Mouse (Mus musculus): ENCODE data around the gene Sccpdh. TPM values are rescaled to one million over a fixed set of nuclear protein-coding genes. Genes with fewer than 3 reads are reported as not detected.
A peak's percentile ranks its signal among the peaks of the same experiment; 100 is the strongest.

Gene Sccpdh
- polyA plus RNA-seq, 1 experiment from 2014 or later, result 113 TPM

- no peak for TF ChIP-seq CTCF (IDR thresholded peaks at IDR 0.05; ENCODE audit: low read depth)
- WGBS, result 68% methylated on average over 5 of the region's 5 CpGs
- ATAC-seq, result 0 out of 2 replicates have a peak, but pooled peaks have one; percentile 11
These were observed 4.9 kb upstream of the Sccpdh start for GRCm38 (mm10) chr1:179663065-179663464.

GRCm38 (mm10) chr1:179664309-179664930 is 3.6 kb upstream of the Sccpdh start:
- no peaks in the 10 kb centered on the region for H3K4me1 ChIP-seq (replicated peaks; ENCODE audit: control insufficient read depth, insufficient read depth, low read length)
- 47% methylated on average over 4 of the region's 4 CpGs for WGBS
- no peak for TF ChIP-seq CTCF (IDR thresholded peaks at IDR 0.05; ENCODE audit: low read depth)
- H3K27me3 ChIP-seq (replicated peaks; ENCODE audit: control insufficient read depth, insufficient read depth, low read length), result no peaks in the 10 kb centered on the region
- peak; percentile 71 for ATAC-seq
- no peaks in the 10 kb centered on the region for H3K36me3 ChIP-seq (ENCODE audit: control insufficient read depth, insufficient read depth)
- H3K4me2 ChIP-seq (replicated peaks; ENCODE audit: low read depth), result no peak overlapping the region
- no peaks in the 10 kb centered on the region for H3K9me3 ChIP-seq (ENCODE audit: control insufficient read depth)
- H3K4me3 ChIP-seq (ENCODE audit: low read depth, low read length), result no peak overlapping the region
- H3K27ac ChIP-seq (ENCODE audit: low read depth, low read length), result peak overlapping the region; percentile 82
- no peak overlapping the region for H3K9ac ChIP-seq (ENCODE audit: low read depth, low read length)

More at GRCm38 (mm10) chr1:179663065-179663464, 4.9 kb upstream of the Sccpdh start:
- H3K4me2 ChIP-seq (replicated peaks; ENCODE audit: low read depth), result no peak overlapping the region
- no peak overlapping the region for H3K4me3 ChIP-seq (ENCODE audit: low read depth, low read length)
- H3K36me3 ChIP-seq (ENCODE audit: control insufficient read depth, insufficient read depth), result no peaks in the 10 kb centered on the region
- H3K9me3 ChIP-seq (ENCODE audit: control insufficient read depth), result no peaks in the 10 kb centered on the region
- peak overlapping the region; percentile 82 for H3K27ac ChIP-seq (ENCODE audit: low read depth, low read length)
- H3K9ac ChIP-seq (ENCODE audit: low read depth, low read length), result no peak overlapping the region
- no peaks in the 10 kb centered on the region for H3K27me3 ChIP-seq (replicated peaks; ENCODE audit: control insufficient read depth, insufficient read depth, low read length)
- H3K4me1 ChIP-seq (replicated peaks; ENCODE audit: control insufficient read depth, insufficient read depth, low read length), result no peaks in the 10 kb centered on the region

GRCm38 (mm10) chr1:179666971-179667370 is 1.0 kb upstream of the Sccpdh start:
- no peaks in the 10 kb centered on the region for H3K4me1 ChIP-seq (replicated peaks; ENCODE audit: control insufficient read depth, insufficient read depth, low read length)
- no peak overlapping the region for H3K4me3 ChIP-seq (ENCODE audit: low read depth, low read length)
- peaks cover 2% of the 10 kb centered on the region; the same call in 1 of the 2 replicates for H3K36me3 ChIP-seq (ENCODE audit: control insufficient read depth, insufficient read depth)
- no peak overlapping the region; the same call in 1 of the 2 replicates for H3K4me2 ChIP-seq (replicated peaks; ENCODE audit: low read depth)
- H3K27ac ChIP-seq (ENCODE audit: low read depth, low read length), result no peak overlapping the region
- WGBS, result 82% methylated on average over 2 of the region's 2 CpGs
- no peak for TF ChIP-seq CTCF (IDR thresholded peaks at IDR 0.05; ENCODE audit: low read depth)
- H3K27me3 ChIP-seq (replicated peaks; ENCODE audit: control insufficient read depth, insufficient read depth, low read length), result no peaks in the 10 kb centered on the region
- no peak for ATAC-seq
- H3K9ac ChIP-seq (ENCODE audit: low read depth, low read length), result no peak overlapping the region
- no peaks in the 10 kb centered on the region for H3K9me3 ChIP-seq (ENCODE audit: control insufficient read depth)

GRCm38 (mm10) chr1:179667450-179667849 is 560 bp upstream of the Sccpdh start:
- 18% methylated on average over 7 of the region's 7 CpGs for WGBS
- H3K27ac ChIP-seq (ENCODE audit: low read depth, low read length), result peak overlapping the region; percentile 88
- no peak for ATAC-seq

GRCm38 (mm10) chr1:179668836-179669537 is 977 bp downstream of the Sccpdh start:
- WGBS, result 25% methylated on average over 12 of the region's 12 CpGs
- ATAC-seq, result no peak
- H3K27ac ChIP-seq (ENCODE audit: low read depth, low read length), result no peak overlapping the region

More at GRCm38 (mm10) chr1:179667450-179667849, 560 bp upstream of the Sccpdh start:
- Histone ChIP-seq H3K36me3 (ENCODE audit: control insufficient read depth, insufficient read depth) (peaks cover 6% of the 10 kb centered on the region; the same call in 1 of the 2 replicates), H3K4me1 (replicated peaks; ENCODE audit: control insufficient read depth, insufficient read depth, low read length) (no peaks in the 10 kb centered on the region), H3K9ac (ENCODE audit: low read depth, low read length) (peak overlapping the region; percentile 74), H3K4me2 (replicated peaks; ENCODE audit: low read depth) (peak overlapping the region; percentile 88), H3K9me3 (ENCODE audit: control insufficient read depth) (no peaks in the 10 kb centered on the region), H3K27me3 (replicated peaks; ENCODE audit: control insufficient read depth, insufficient read depth, low read length) (no peaks in the 10 kb centered on the region), H3K4me3 (ENCODE audit: low read depth, low read length) (peak overlapping the region; percentile 68)
- no peak for TF ChIP-seq CTCF (IDR thresholded peaks at IDR 0.05; ENCODE audit: low read depth)

GRCm38 (mm10) chr1:179674355-179674754 is 6.3 kb downstream of the Sccpdh start:
- WGBS, result 92% methylated on average over 3 of the region's 3 CpGs
- H3K27me3 ChIP-seq (replicated peaks; ENCODE audit: control insufficient read depth, insufficient read depth, low read length), result no peaks in the 10 kb centered on the region

More at GRCm38 (mm10) chr1:179668836-179669537, 977 bp downstream of the Sccpdh start:
- H3K36me3 ChIP-seq (ENCODE audit: control insufficient read depth, insufficient read depth), result peaks cover 15% of the 10 kb centered on the region; the same call in 1 of the 2 replicates
- H3K9ac ChIP-seq (ENCODE audit: low read depth, low read length), result peak overlapping the region; percentile 74
- peak overlapping the region; percentile 88 for H3K4me2 ChIP-seq (replicated peaks; ENCODE audit: low read depth)
- peak overlapping the region; percentile 68 for H3K4me3 ChIP-seq (ENCODE audit: low read depth, low read length)
- peak; percentile 48 for TF ChIP-seq CTCF (IDR thresholded peaks at IDR 0.05; ENCODE audit: low read depth)
- no peaks in the 10 kb centered on the region for H3K9me3 ChIP-seq (ENCODE audit: control insufficient read depth)
- H3K27me3 ChIP-seq (replicated peaks; ENCODE audit: control insufficient read depth, insufficient read depth, low read length), result no peaks in the 10 kb centered on the region
- H3K4me1 ChIP-seq (replicated peaks; ENCODE audit: control insufficient read depth, insufficient read depth, low read length), result no peaks in the 10 kb centered on the region

More at GRCm38 (mm10) chr1:179674355-179674754, 6.3 kb downstream of the Sccpdh start:
- Histone ChIP-seq H3K27ac (ENCODE audit: low read depth, low read length) (no peak overlapping the region), H3K36me3 (ENCODE audit: control insufficient read depth, insufficient read depth) (peaks cover 46% of the 10 kb centered on the region), H3K9ac (ENCODE audit: low read depth, low read length) (no peak overlapping the region), H3K4me3 (ENCODE audit: low read depth, low read length) (no peak overlapping the region), H3K4me1 (replicated peaks; ENCODE audit: control insufficient read depth, insufficient read depth, low read length) (no peaks in the 10 kb centered on the region), H3K9me3 (ENCODE audit: control insufficient read depth) (no peaks in the 10 kb centered on the region), H3K4me2 (replicated peaks; ENCODE audit: low read depth) (no peak overlapping the region)
- no peak for ATAC-seq
- TF ChIP-seq CTCF (IDR thresholded peaks at IDR 0.05; ENCODE audit: low read depth), result no peak
